Mouse (Mus musculus): Measurements from ENCODE around the gene Rnf24. TPM values are rescaled to one million over a fixed set of nuclear protein-coding genes. Genes with fewer than 3 reads are reported as not detected.
"Not testable (repeated sequence)": the region's sequence is repeated elsewhere in the genome, so short reads cannot be mapped to it uniquely, and the experiment has no call there.

Gene Rnf24
- polyA plus RNA-seq, 1 experiment from 2014 or later, result 14.9 TPM

GRCm38 (mm10) chr2:131330548-131330947 is 22.1 kb downstream of the Rnf24 start:
- Histone ChIP-seq H3K27ac (replicated peaks) (no peak overlapping the region), H3K27me3 (replicated peaks) (no peaks in the 10 kb centered on the region), H3K36me3 (no peaks in the 10 kb centered on the region), H3K4me3 (replicated peaks) (no peak overlapping the region), H3K9ac (replicated peaks) (no peak overlapping the region), H3K4me1 (no peaks in the 10 kb centered on the region), H3K9me3 (replicated peaks) (no peaks in the 10 kb centered on the region), H3K4me2 (no peak overlapping the region)
- 93% methylated on average over 3 of the region's 3 CpGs for WGBS
- ATAC-seq (ENCODE audit: low FRiP score), result no peak

GRCm38 (mm10) chr2:131328981-131329380 is 23.7 kb downstream of the Rnf24 start:
- no peaks in the 10 kb centered on the region for H3K9me3 ChIP-seq (replicated peaks)
- H3K4me3 ChIP-seq (replicated peaks), result no peak overlapping the region
- no peaks in the 10 kb centered on the region for H3K36me3 ChIP-seq
- 97% methylated on average over 1 of the region's 1 CpGs for WGBS
- H3K27ac ChIP-seq (replicated peaks), result no peak overlapping the region
- H3K27me3 ChIP-seq (replicated peaks), result no peaks in the 10 kb centered on the region
- no peaks in the 10 kb centered on the region for H3K4me1 ChIP-seq
- H3K4me2 ChIP-seq, result no peak overlapping the region
- no peak for ATAC-seq (ENCODE audit: low FRiP score)
- no peak overlapping the region for H3K9ac ChIP-seq (replicated peaks)

GRCm38 (mm10) chr2:131326044-131326443 is 26.6 kb downstream of the Rnf24 start:
- no peak overlapping the region for H3K4me2 ChIP-seq
- 77% methylated on average over 3 of the region's 3 CpGs for WGBS
- H3K9ac ChIP-seq (replicated peaks), result no peak overlapping the region
- ATAC-seq (ENCODE audit: low FRiP score), result no peak
- no peaks in the 10 kb centered on the region for H3K9me3 ChIP-seq (replicated peaks)
- H3K27me3 ChIP-seq (replicated peaks), result no peaks in the 10 kb centered on the region
- H3K27ac ChIP-seq (replicated peaks), result no peak overlapping the region
- no peak overlapping the region for H3K4me3 ChIP-seq (replicated peaks)
- no peaks in the 10 kb centered on the region for H3K36me3 ChIP-seq
- H3K4me1 ChIP-seq, result peaks cover 4% of the 10 kb centered on the region; the same call in 1 of the 2 replicates

GRCm38 (mm10) chr2:131323675-131324074 is 29.0 kb downstream of the Rnf24 start:
- 0 out of 2 replicates have a peak, but pooled peaks cover 3% of the 10 kb centered on the region for H3K36me3 ChIP-seq
- peaks cover 5% of the 10 kb centered on the region; the same call in 1 of the 2 replicates for H3K4me1 ChIP-seq
- no peak for ATAC-seq (ENCODE audit: low FRiP score)
- WGBS, result 78% methylated on average over 1 of the region's 1 CpGs
- H3K27ac ChIP-seq (replicated peaks), result no peak overlapping the region
- H3K27me3 ChIP-seq (replicated peaks), result no peaks in the 10 kb centered on the region
- H3K4me3 ChIP-seq (replicated peaks), result no peak overlapping the region
- no peak overlapping the region for H3K9ac ChIP-seq (replicated peaks)
- no peak overlapping the region for H3K4me2 ChIP-seq
- no peaks in the 10 kb centered on the region for H3K9me3 ChIP-seq (replicated peaks)

GRCm38 (mm10) chr2:131321192-131321591 is 31.5 kb downstream of the Rnf24 start:
- not testable (repeated sequence) for H3K9ac ChIP-seq (replicated peaks); H3K4me2 ChIP-seq; H3K9me3 ChIP-seq (replicated peaks); H3K4me1 ChIP-seq; H3K27me3 ChIP-seq (replicated peaks); H3K36me3 ChIP-seq; ATAC-seq (ENCODE audit: low FRiP score); H3K4me3 ChIP-seq (replicated peaks)
- 0 out of 2 replicates have a peak overlapping the region, but pooled peaks have one; percentile 18 for H3K27ac ChIP-seq (replicated peaks)
- 63% methylated on average over 3 of the region's 3 CpGs for WGBS

GRCm38 (mm10) chr2:131319401-131319800 is 33.3 kb downstream of the Rnf24 start:
- no peak for ATAC-seq (ENCODE audit: low FRiP score)
- Histone ChIP-seq H3K27me3 (replicated peaks) (no peaks in the 10 kb centered on the region), H3K27ac (replicated peaks) (no peak overlapping the region), H3K4me1 (peaks cover 5% of the 10 kb centered on the region; the same call in 1 of the 2 replicates), H3K9me3 (replicated peaks) (0 out of 2 replicates have a peak, but pooled peaks cover 6% of the 10 kb centered on the region), H3K9ac (replicated peaks) (no peak overlapping the region), H3K4me2 (no peak overlapping the region), H3K4me3 (replicated peaks) (no peak overlapping the region), H3K36me3 (0 out of 2 replicates have a peak, but pooled peaks cover 3% of the 10 kb centered on the region)
- 81% methylated on average over 6 of the region's 6 CpGs for WGBS

GRCm38 (mm10) chr2:131316167-131316566 is 36.5 kb downstream of the Rnf24 start:
- peaks cover 15% of the 10 kb centered on the region; the same call in 1 of the 2 replicates for H3K36me3 ChIP-seq
- no peak overlapping the region for H3K4me2 ChIP-seq
- H3K27ac ChIP-seq (replicated peaks), result no peak overlapping the region
- peak; percentile 50; the same call in 1 of the 2 replicates for ATAC-seq (ENCODE audit: low FRiP score)
- WGBS, result 91% methylated on average over 2 of the region's 2 CpGs
- H3K27me3 ChIP-seq (replicated peaks), result no peaks in the 10 kb centered on the region
- no peak overlapping the region for H3K4me3 ChIP-seq (replicated peaks)
- H3K9me3 ChIP-seq (replicated peaks), result 0 out of 2 replicates have a peak, but pooled peaks cover 6% of the 10 kb centered on the region
- no peak overlapping the region for H3K9ac ChIP-seq (replicated peaks)
- peaks cover 1% of the 10 kb centered on the region; the same call in 1 of the 2 replicates for H3K4me1 ChIP-seq

- no peak overlapping the region for H3K27ac ChIP-seq (replicated peaks)
- no peaks in the 10 kb centered on the region for H3K4me1 ChIP-seq
- no peaks in the 10 kb centered on the region for H3K27me3 ChIP-seq (replicated peaks)
- no peak overlapping the region for H3K9ac ChIP-seq (replicated peaks)
- H3K4me2 ChIP-seq, result no peak overlapping the region
- ATAC-seq (ENCODE audit: low FRiP score), result no peak
- H3K36me3 ChIP-seq, result peaks cover 18% of the 10 kb centered on the region
- no peak overlapping the region for H3K4me3 ChIP-seq (replicated peaks)
- WGBS, result 77% methylated on average over 6 of the region's 6 CpGs
- H3K9me3 ChIP-seq (replicated peaks), result no peaks in the 10 kb centered on the region
Measured at GRCm38 (mm10) chr2:131309296-131309695, 43.4 kb downstream of the Rnf24 start.

GRCm38 (mm10) chr2:131307822-131308221 is 44.9 kb downstream of the Rnf24 start:
- no peaks in the 10 kb centered on the region for H3K4me1 ChIP-seq
- no peaks in the 10 kb centered on the region for H3K27me3 ChIP-seq (replicated peaks)
- 74% methylated on average over 2 of the region's 2 CpGs for WGBS
- no peak overlapping the region for H3K27ac ChIP-seq (replicated peaks)
- no peak overlapping the region for H3K9ac ChIP-seq (replicated peaks)
- H3K36me3 ChIP-seq, result peaks cover 31% of the 10 kb centered on the region
- no peak overlapping the region for H3K4me2 ChIP-seq
- H3K9me3 ChIP-seq (replicated peaks), result no peaks in the 10 kb centered on the region
- H3K4me3 ChIP-seq (replicated peaks), result no peak overlapping the region
- no peak for ATAC-seq (ENCODE audit: low FRiP score)

- Histone ChIP-seq H3K4me2 (no peak overlapping the region), H3K27me3 (replicated peaks) (no peaks in the 10 kb centered on the region), H3K9ac (replicated peaks) (no peak overlapping the region), H3K4me3 (replicated peaks) (no peak overlapping the region), H3K4me1 (no peaks in the 10 kb centered on the region), H3K36me3 (peaks cover 31% of the 10 kb centered on the region), H3K27ac (replicated peaks) (no peak overlapping the region), H3K9me3 (replicated peaks) (no peaks in the 10 kb centered on the region)
- ATAC-seq (ENCODE audit: low FRiP score), result no peak
- 88% methylated on average over 5 of the region's 5 CpGs for WGBS
Measured at GRCm38 (mm10) chr2:131307391-131307790, 45.3 kb downstream of the Rnf24 start.

GRCm38 (mm10) chr2:131305226-131305625 is 47.5 kb downstream of the Rnf24 start:
- H3K9me3 ChIP-seq (replicated peaks); H3K27ac ChIP-seq (replicated peaks); H3K27me3 ChIP-seq (replicated peaks); ATAC-seq (ENCODE audit: low FRiP score); H3K4me1 ChIP-seq; H3K4me2 ChIP-seq; H3K9ac ChIP-seq (replicated peaks); H3K4me3 ChIP-seq (replicated peaks): not testable (repeated sequence)
- 67% methylated on average over 1 of the region's 1 CpGs for WGBS
- peaks cover 30% of the 10 kb centered on the region for H3K36me3 ChIP-seq

- no peak for ATAC-seq (ENCODE audit: low FRiP score)
- Histone ChIP-seq H3K27me3 (replicated peaks) (no peaks in the 10 kb centered on the region), H3K4me2 (no peak overlapping the region), H3K9ac (replicated peaks) (no peak overlapping the region), H3K27ac (replicated peaks) (no peak overlapping the region), H3K9me3 (replicated peaks) (no peaks in the 10 kb centered on the region), H3K4me1 (no peaks in the 10 kb centered on the region), H3K36me3 (peaks cover 36% of the 10 kb centered on the region), H3K4me3 (replicated peaks) (no peak overlapping the region)
- 83% methylated on average over 9 of the region's 9 CpGs for WGBS
Measured at GRCm38 (mm10) chr2:131304497-131304896, 48.2 kb downstream of the Rnf24 start.
